Mouse (Mus musculus) gastrocnemius, adult 18-20 months (tissue): Measurements from ENCODE around the gene Hist1h3e. TPM values are rescaled to one million over a fixed set of nuclear protein-coding genes. Genes with fewer than 3 reads are reported as not detected.
"Not testable (repeated sequence)": the region's sequence is repeated elsewhere in the genome, so short reads cannot be mapped to it uniquely, and the experiment has no call there.

Experiments used
- DNase-seq: peaks from one replicate; pipeline ENCODE4 v3.0.0; 2021; ENCODE audit warnings: low spot score
- total RNA-seq, 2 experiments: library from RNA; stranded (reverse); gene quantifications; 2 replicates each; pipeline ENCODE4 v1.2.3; 2021

The Hist1h3e gene
- total RNA-seq, 2 experiments from 2014 or later: 11.6 to 12.3 TPM

- not testable (repeated sequence) for DNase-seq
Measured at GRCm38 (mm10) chr13:23539821-23540220, 22.3 kb downstream of the Hist1h3e start.

- no peak for DNase-seq
Measured at GRCm38 (mm10) chr13:23538249-23538648, 23.9 kb downstream of the Hist1h3e start.

- DNase-seq: no peak
Measured at GRCm38 (mm10) chr13:23537006-23537710, 25.0 kb downstream of the Hist1h3e start.

GRCm38 (mm10) chr13:23536076-23536822, 25.9 kb downstream of the Hist1h3e start:
- no peak for DNase-seq

- peak; percentile 79 for DNase-seq
Measured at GRCm38 (mm10) chr13:23535137-23536075, 26.8 kb downstream of the Hist1h3e start, which contains the start of gene Hist1h3g. Gene Hist1h3g, plus strand, starts transcription at chr13:23535422.

- DNase-seq: no peak
Measured at GRCm38 (mm10) chr13:23534368-23535131, 27.6 kb downstream of the Hist1h3e start.

- not testable (repeated sequence) for DNase-seq
Measured at GRCm38 (mm10) chr13:23533560-23534367, 28.4 kb downstream of the Hist1h3e start, which contains the start of gene Hist1h2af. Gene Hist1h2af, plus strand, starts transcription at chr13:23533906.

- no peak for DNase-seq
Measured at GRCm38 (mm10) chr13:23532262-23533075, 29.7 kb downstream of the Hist1h3e start.

- peak; percentile 97 for DNase-seq
Measured at GRCm38 (mm10) chr13:23530901-23531875, 31.0 kb downstream of the Hist1h3e start, which contains the start of gene Hist1h4h. Gene Hist1h4h, plus strand, starts transcription at chr13:23531050.

- DNase-seq: peak; percentile 78
Measured at GRCm38 (mm10) chr13:23530181-23530900, 31.8 kb downstream of the Hist1h3e start.

- no peak for DNase-seq
Measured at GRCm38 (mm10) chr13:23529480-23530165, 32.5 kb downstream of the Hist1h3e start.

- DNase-seq: no peak
Measured at GRCm38 (mm10) chr13:23529005-23529404, 33.2 kb downstream of the Hist1h3e start.

GRCm38 (mm10) chr13:23526312-23526711, 35.9 kb downstream of the Hist1h3e start:
- DNase-seq: peak; percentile 91

GRCm38 (mm10) chr13:23525901-23526300, 36.3 kb downstream of the Hist1h3e start:
- no peak for DNase-seq

GRCm38 (mm10) chr13:23524654-23525053, 37.5 kb downstream of the Hist1h3e start:
- peak; percentile 62 for DNase-seq

GRCm38 (mm10) chr13:23523976-23524375, 38.2 kb downstream of the Hist1h3e start:
- DNase-seq: no peak
